Mouse (Mus musculus) forebrain, embryonic 16.5 days (tissue): ENCODE measurements around the gene Agr2. TPM values are rescaled to one million over a fixed set of nuclear protein-coding genes. Genes with fewer than 3 reads are reported as not detected.
A peak's percentile ranks its signal among the peaks of the same experiment; 100 is the strongest.

ENCODE experiments used
- ATAC-seq: fragments of 200-750 bp; cut with Nextera tagmentation; 2 replicates; pipeline ENCODE4 v1.8.0; 2017; ENCODE audit warnings: mild to moderate bottlenecking, moderate library complexity
- H3K27ac ChIP-seq: fragments of 300-500 bp; sonication (generic); 2 replicates; pipeline ENCODE4 v1.5.1; 2014; ENCODE audit warnings: low read length, control low read depth
- H3K27me3 ChIP-seq: fragments of 300-500 bp; sonication (generic); replicated peaks from 2 replicates; pipeline ENCODE4 v1.6.1; 2014; ENCODE audit warnings: low read length; ENCODE audit not compliant: control insufficient read depth, insufficient read depth
- H3K36me3 ChIP-seq: fragments of 300-500 bp; sonication (generic); 2 replicates; pipeline ENCODE4 v1.6.1; 2014; ENCODE audit not compliant: control insufficient read depth, insufficient read depth
- H3K4me1 ChIP-seq: fragments of 300-500 bp; sonication (generic); replicated peaks from 2 replicates; pipeline ENCODE4 v1.6.1; 2014; ENCODE audit warnings: low read length; ENCODE audit not compliant: control insufficient read depth, insufficient read depth
- H3K4me2 ChIP-seq: fragments of 300-500 bp; sonication (generic); 2 replicates; pipeline ENCODE4 v1.6.1; 2014; ENCODE audit warnings: mild to moderate bottlenecking, low read length, control low read depth
- H3K4me3 ChIP-seq: fragments of 300-500 bp; sonication (generic); replicated peaks from 2 replicates; pipeline ENCODE4 v1.5.1; 2014; ENCODE audit warnings: mild to moderate bottlenecking, low read length, control low read depth
- H3K9ac ChIP-seq: fragments of 300-500 bp; sonication (generic); replicated peaks from 2 replicates; pipeline ENCODE4 v1.6.1; 2014; ENCODE audit warnings: low read depth, low read length, control low read depth
- H3K9me3 ChIP-seq: fragments of 300-500 bp; sonication (generic); 2 replicates; pipeline ENCODE4 v1.6.1; 2016; ENCODE audit warnings: low read length; ENCODE audit not compliant: control insufficient read depth
- WGBS: fragments of 180-500 bp; shearing (Covaris S2); extraction: QIAGEN DNeasy Blood & Tissue Kit; methylation state at CpG from one replicate; pipeline ENCODE4 v1.1.7; 2014; 5-methylcytosine and 5-hydroxymethylcytosine counted together
- polyA plus RNA-seq: library from polyadenylated mRNA; unstranded; fragments of >200 nt; fragmentation: Nextera tagmentation; extraction: Ambion mirVana; gene quantifications from 2 replicates; pipeline ENCODE4 v1.2.1, GENCODE M21; 2015

Agr2 gene
- polyA plus RNA-seq, 1 experiment from 2014 or later, result not detected

GRCm38 (mm10) chr12:36017791-36018190 lies 25.1 kb downstream of the Agr2 start:
- 0 out of 2 replicates have a peak, but pooled peaks cover 2% of the 10 kb centered on the region for H3K9me3 ChIP-seq
- H3K4me3 ChIP-seq, result no peak overlapping the region
- no peaks in the 10 kb centered on the region for H3K27me3 ChIP-seq
- H3K27ac ChIP-seq, result no peak overlapping the region
- ATAC-seq, result no peak
- WGBS, result 80% methylated on average over 2 of the region's 2 CpGs
- H3K4me1 ChIP-seq, result no peaks in the 10 kb centered on the region
- H3K36me3 ChIP-seq, result peaks cover 25% of the 10 kb centered on the region
- no peak overlapping the region for H3K4me2 ChIP-seq
- no peak overlapping the region for H3K9ac ChIP-seq

GRCm38 (mm10) chr12:36019572-36019971 lies 26.9 kb downstream of the Agr2 start:
- Histone ChIP-seq H3K4me3 (no peak overlapping the region), H3K9me3 (0 out of 2 replicates have a peak, but pooled peaks cover 2% of the 10 kb centered on the region), H3K4me2 (no peak overlapping the region), H3K27me3 (no peaks in the 10 kb centered on the region), H3K4me1 (no peaks in the 10 kb centered on the region), H3K36me3 (peaks cover 25% of the 10 kb centered on the region), H3K9ac (no peak overlapping the region), H3K27ac (no peak overlapping the region)
- ATAC-seq, result no peak
- 92% methylated on average over 4 of the region's 4 CpGs for WGBS

DNA sequence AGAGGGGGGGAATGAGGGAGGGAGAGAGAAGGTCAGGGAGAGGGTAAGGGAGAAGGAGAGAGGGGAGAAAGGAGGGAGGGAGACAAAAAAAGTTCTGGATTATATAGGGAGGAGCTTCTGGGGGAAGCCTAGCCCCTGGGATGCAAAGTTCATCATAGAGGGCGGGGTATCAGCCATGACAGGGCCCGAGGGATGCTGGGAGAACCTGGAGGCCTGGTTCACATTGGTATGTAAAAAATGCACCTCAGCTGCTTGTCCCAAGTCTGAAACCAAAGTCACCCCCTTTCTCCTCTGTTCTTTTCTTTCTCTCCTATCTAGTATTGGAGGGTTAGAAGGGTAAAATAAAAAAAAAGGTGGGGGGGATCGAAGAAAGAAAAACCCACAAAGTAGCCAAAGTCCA lies 27.4 kb downstream of the Agr2 start:
- WGBS, result 98% methylated on average over 3 of the region's 3 CpGs

DNA sequence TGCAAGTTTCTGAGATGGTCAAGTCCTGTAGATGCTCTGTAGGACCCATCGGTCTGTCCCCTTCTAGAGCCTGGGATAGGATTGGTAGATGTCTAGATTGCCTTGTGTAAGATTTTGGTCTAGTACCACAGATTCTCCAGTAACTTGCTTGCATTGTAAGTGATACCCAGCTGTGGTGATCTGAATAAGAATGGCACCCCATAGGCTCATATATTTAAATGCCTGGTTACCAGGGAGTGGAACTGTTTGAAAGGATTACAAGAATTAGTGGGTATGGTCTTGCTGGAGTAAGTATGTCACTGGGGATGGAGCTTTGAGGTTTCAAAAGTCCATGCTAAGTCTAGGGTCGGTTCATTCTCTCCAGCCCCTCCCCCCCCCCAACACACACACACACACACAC lies 28.0 kb downstream of the Agr2 start:
- ATAC-seq, result no peak
- Histone ChIP-seq H3K4me1 (peaks cover 3% of the 10 kb centered on the region), H3K36me3 (peaks cover 22% of the 10 kb centered on the region), H3K4me3 (no peak overlapping the region), H3K9ac (no peak overlapping the region), H3K27me3 (no peaks in the 10 kb centered on the region), H3K4me2 (no peak overlapping the region), H3K9me3 (0 out of 2 replicates have a peak, but pooled peaks cover 2% of the 10 kb centered on the region), H3K27ac (no peak overlapping the region)
- 88% methylated on average over 2 of the region's 2 CpGs for WGBS

More for the DNA sequence above, 27.4 kb downstream of the Agr2 start:
- no peak for ATAC-seq
- H3K4me1 ChIP-seq, result no peaks in the 10 kb centered on the region
- H3K4me2 ChIP-seq, result no peak overlapping the region
- H3K4me3 ChIP-seq, result no peak overlapping the region
- H3K27me3 ChIP-seq, result no peaks in the 10 kb centered on the region
- no peak overlapping the region for H3K27ac ChIP-seq
- 0 out of 2 replicates have a peak, but pooled peaks cover 2% of the 10 kb centered on the region for H3K9me3 ChIP-seq
- H3K36me3 ChIP-seq, result peaks cover 24% of the 10 kb centered on the region
- no peak overlapping the region for H3K9ac ChIP-seq

DNA sequence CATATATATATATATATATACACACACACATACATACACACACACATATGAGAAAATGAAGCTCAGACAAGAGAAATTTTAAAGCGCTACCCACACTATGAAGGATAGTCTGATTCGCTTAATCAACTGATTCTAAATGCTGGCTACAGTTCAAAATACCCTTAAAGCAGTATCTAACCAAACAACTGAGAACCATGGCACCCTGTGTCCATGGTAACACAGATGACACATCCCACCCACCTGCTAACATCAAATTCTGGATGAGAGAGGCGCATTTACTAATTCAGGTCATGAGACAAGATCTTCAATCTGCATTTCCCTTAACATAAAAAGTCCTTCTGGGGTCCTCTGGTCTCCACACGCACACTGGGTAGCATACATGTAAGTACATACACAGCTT lies 33.4 kb downstream of the Agr2 start:
- Histone ChIP-seq H3K4me3 (no peak overlapping the region), H3K4me1 (peaks cover 3% of the 10 kb centered on the region), H3K27me3 (no peaks in the 10 kb centered on the region), H3K36me3 (no peaks in the 10 kb centered on the region), H3K27ac (no peak overlapping the region), H3K9me3 (no peaks in the 10 kb centered on the region), H3K9ac (no peak overlapping the region), H3K4me2 (no peak overlapping the region)
- no peak for ATAC-seq
- WGBS, result 87% methylated on average over 4 of the region's 4 CpGs

DNA sequence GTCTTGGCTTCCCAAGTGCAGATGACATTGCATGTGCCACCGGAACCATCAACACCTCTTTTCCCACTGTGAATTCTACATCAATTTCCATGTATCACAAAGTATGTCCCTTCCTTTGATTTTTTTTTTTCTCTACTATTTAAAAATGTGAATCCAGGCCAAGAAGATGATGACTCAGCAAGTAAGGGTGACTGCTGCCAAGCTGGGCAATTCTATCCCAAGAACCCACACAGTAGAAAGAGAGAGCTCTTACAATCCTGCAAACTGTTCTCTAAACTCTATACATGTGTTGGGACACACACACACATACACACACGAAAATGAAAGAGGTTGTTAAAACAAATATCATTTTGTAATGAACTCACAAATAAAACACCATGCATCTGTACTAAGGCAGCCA lies 34.5 kb downstream of the Agr2 start:
- Histone ChIP-seq H3K9ac (no peak overlapping the region), H3K9me3 (no peaks in the 10 kb centered on the region), H3K27ac (no peak overlapping the region), H3K27me3 (no peaks in the 10 kb centered on the region), H3K36me3 (no peaks in the 10 kb centered on the region), H3K4me3 (no peak overlapping the region), H3K4me1 (peaks cover 3% of the 10 kb centered on the region), H3K4me2 (no peak overlapping the region)
- ATAC-seq, result no peak
- WGBS, result 87% methylated on average over 2 of the region's 2 CpGs

DNA sequence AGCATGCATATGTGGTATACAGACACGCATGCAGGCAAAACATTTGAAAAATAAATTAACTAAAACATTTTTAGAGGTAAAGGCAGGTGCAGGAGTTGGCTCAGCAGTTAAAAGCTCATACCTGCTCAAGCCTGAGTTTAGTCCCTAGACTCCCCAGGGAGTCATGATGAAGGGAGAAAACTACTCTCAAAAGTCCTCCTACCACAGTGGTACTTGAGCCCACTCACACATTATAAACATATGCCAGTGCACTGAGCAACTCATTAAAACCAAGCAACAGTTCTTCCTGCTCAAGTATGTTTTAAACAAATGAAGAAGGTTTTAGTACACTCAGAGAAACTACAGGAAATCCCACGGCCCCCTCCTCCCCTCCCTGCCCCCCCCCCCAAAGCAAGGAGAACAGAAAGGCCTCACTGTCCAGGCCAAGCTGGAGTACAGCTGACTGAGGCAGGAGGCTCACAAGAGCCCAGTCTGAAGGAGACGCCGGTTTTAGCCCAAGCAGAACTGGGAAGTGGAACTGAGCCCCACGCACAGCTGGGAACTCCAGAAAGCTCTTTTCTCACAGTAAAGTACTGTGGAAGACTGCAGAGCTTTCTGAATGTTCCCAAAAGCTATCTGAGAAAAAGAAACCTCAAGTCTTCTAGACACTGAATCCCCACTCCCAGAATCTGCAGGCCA lies 36.4 kb downstream of the Agr2 start:
- Histone ChIP-seq H3K9ac (no peak overlapping the region), H3K27me3 (no peaks in the 10 kb centered on the region), H3K4me2 (no peak overlapping the region), H3K4me3 (no peak overlapping the region), H3K36me3 (0 out of 2 replicates have a peak, but pooled peaks cover 3% of the 10 kb centered on the region), H3K27ac (no peak overlapping the region), H3K9me3 (peaks cover 3% of the 10 kb centered on the region; the same call in 1 of the 2 replicates), H3K4me1 (peaks cover 3% of the 10 kb centered on the region)
- WGBS, result 81% methylated on average over 5 of the region's 5 CpGs
- ATAC-seq, result peak; percentile 13; the same call in 1 of the 2 replicates

- Histone ChIP-seq H3K9me3 (peaks cover 3% of the 10 kb centered on the region; the same call in 1 of the 2 replicates), H3K36me3 (0 out of 2 replicates have a peak, but pooled peaks cover 3% of the 10 kb centered on the region), H3K4me3 (no peak overlapping the region), H3K9ac (no peak overlapping the region), H3K4me2 (no peak overlapping the region), H3K27me3 (no peaks in the 10 kb centered on the region), H3K27ac (no peak overlapping the region), H3K4me1 (peaks cover 3% of the 10 kb centered on the region)
- 93% methylated on average over 4 of the region's 6 CpGs for WGBS
- no peak for ATAC-seq
Measured at GRCm38 (mm10) chr12:36029687-36030086, 37.0 kb downstream of the Agr2 start.

- 94% methylated on average over 12 of the region's 12 CpGs for WGBS
- no peak for ATAC-seq
- H3K9me3 ChIP-seq, result peaks cover 6% of the 10 kb centered on the region
Measured at GRCm38 (mm10) chr12:36030660-36031363, 38.1 kb downstream of the Agr2 start.

More at GRCm38 (mm10) chr12:36030660-36031363, 38.1 kb downstream of the Agr2 start:
- H3K4me2 ChIP-seq, result no peak overlapping the region
- no peaks in the 10 kb centered on the region for H3K27me3 ChIP-seq
- no peak overlapping the region for H3K9ac ChIP-seq
- 0 out of 2 replicates have a peak, but pooled peaks cover 3% of the 10 kb centered on the region for H3K36me3 ChIP-seq
- H3K4me1 ChIP-seq, result no peaks in the 10 kb centered on the region
- H3K4me3 ChIP-seq, result no peak overlapping the region
- H3K27ac ChIP-seq, result no peak overlapping the region
